Mouse (Mus musculus) gastrocnemius, adult 18-20 months (tissue): Measurements from ENCODE around the gene Rassf2. TPM values are rescaled to one million over a fixed set of nuclear protein-coding genes. Genes with fewer than 3 reads are reported as not detected.

Experiments used
- DNase-seq: peaks from one replicate; pipeline ENCODE4 v3.0.0; 2021; ENCODE audit warnings: low spot score
- long read RNA-seq, 2 experiments: library from polyadenylated mRNA; stranded (forward); transcript quantifications; one replicate each; pipeline ENCODE4 v2.0.0; 2021
- total RNA-seq, 2 experiments: library from RNA; stranded (reverse); gene quantifications; 2 replicates each; pipeline ENCODE4 v1.2.3; 2021

Rassf2 gene
- total RNA-seq: 1 to 10 TPM; 4.3 to 5.1 TPM
- long read RNA-seq, experiment 1, full-length matches to known transcripts: 2 of 5 reads
- long read RNA-seq, experiment 1, partial matches to known transcripts: 0 of 5 reads
- long read RNA-seq, experiment 1, other reads (novel, unspliced or antisense): 3 of 5 reads
- long read RNA-seq, experiment 2, partial matches to known transcripts: 0 of 3 reads
- long read RNA-seq, experiment 2, other reads (novel, unspliced or antisense): 3 of 3 reads

DNA sequence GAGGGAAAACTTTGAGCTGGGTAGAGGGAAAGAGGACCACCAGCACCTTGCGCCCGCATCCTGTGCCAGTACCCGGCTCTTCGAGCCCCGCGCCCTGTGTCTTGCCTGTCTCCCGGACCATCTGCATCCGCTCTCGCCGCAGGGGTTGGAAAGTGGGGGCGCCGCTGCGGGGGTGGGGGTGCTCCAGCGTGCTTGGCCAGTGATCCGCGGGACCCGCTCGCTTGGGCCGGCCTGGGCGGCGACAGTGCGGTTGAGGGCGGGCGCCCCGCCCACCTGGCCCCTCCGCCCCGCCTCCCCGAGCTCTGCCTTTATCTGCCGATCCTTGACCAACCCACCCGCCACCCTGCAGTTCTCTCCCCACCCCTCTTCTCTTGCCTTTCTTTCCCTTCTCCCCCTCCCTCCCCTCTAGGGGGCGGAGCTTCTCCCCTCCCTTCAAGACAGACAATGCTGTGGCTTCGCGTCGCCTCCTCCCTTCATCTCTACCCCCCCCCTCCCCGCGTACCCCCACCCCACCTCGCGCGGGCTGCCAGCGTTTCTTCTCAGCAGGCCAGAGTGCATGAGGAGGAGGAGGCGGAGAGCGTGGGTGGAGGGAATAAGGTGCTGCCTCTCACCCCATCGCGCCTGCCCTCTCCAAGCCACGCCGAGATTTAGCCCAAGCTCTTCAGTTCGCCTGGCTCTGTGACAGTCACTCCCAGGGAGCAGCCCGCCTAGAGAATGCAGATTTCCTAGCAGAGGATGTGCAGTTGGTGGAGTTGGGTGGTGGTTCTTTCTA is at the start of gene Rassf2:
Rassf2 (minus strand) TSS at position 613 of the 772 bp plus-strand sequence.
- peak; percentile 88 for DNase-seq

DNA sequence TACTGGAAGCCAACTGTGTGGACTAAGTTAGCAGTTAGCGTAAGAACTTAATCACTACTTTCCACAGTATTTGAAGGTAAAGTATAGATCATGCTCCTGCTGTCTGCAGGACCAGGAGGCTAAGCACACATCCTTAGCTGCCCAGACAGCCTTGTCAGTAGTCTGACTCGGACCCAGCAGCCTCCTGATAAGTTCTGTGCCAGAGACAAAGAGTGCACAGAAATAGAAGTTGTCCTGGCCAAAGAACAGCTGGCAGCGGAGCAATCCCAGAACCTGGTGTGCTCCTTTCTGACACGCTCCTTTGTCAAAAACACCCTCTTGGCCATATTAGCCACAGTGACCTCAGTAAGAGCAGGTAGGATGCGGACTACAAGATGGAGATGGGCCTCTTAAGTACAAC is 49.1 kb upstream of the Rassf2 start:
- no peak for DNase-seq

DNA sequence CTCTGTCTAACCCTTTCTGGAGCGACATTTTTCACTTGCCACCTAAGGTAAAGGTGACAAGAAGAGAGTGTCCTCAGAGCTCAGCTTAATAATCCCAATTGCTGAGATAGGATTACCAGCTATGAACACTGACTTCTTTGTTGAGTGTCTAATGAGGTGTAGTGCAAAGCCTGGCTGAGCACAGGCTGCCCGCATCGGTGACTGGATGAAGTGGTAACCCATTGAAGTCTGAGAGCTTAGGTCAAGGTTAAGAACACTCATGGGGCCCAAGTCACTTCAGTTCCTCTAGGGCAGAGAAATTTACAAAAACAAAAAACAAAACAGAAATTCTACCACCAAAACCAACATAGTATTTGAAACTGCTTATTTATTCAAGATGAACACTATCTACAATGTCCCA is 43.0 kb upstream of the Rassf2 start:
- no peak for DNase-seq

DNA sequence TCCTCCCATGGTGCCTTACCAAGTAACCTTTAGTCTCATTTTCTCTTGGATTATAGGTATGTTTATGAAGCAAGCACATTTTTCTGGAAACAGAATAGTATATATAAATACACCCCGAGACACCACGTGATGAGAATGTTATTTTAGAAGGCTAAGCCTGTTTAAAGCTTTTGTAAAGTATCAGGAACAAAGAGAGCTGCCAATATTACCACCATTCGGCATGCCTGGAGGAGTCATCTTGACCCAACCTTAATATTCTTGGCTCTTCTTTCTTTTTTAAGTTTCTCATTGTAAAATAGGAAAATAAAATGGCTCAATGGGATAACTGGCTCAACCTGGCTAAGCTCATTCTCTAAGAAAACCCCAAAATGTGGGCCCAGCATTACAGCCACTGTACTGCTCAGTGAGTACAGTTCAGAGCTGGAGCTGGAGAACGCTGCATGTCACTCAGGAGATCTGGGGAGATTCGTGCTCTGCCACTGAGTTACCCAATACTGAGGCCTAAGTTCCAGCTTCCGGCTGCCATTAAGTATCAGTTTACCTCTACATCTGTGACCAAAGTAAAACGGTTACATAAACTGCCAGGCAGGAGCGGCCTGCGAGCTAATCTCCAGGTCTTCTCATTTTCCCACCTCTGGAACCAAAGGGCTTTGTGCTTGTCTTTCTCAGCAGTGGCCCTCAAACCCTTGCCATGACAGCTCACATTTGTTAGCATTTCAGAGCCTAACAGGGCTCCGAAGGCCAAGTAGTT is 40.1 kb upstream of the Rassf2 start:
- peak; percentile 64 for DNase-seq

DNA sequence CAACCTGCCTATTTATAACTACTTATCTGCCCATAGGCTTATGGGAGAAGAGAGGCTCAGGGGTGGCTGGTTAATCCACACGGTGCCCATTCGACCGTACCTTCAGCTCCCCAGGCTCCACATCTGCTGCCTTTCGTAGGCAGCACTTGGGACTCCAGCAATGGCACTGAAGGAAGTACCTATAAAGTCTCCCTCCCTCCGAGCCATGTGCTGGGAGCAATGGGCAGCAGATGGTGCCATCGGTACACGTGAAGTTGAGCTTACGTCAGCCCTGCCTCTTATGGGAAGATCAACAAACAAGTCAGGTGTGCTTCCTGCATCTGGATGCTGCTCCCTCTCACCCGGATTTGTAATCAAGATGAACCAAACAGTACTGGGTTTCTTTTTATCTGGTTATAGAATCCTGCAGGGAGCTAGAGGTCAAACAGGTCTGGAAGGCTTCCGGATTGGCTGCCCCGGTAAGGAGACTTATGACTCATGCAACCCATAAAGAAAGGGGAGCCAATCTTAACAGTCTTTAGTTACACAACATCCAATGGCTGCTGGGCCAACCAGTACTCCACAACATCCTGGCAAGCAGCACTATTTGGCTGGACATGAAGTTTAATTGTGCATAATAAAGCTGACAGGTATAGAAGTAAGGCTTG is 34.2 kb upstream of the Rassf2 start:
- DNase-seq: no peak

DNA sequence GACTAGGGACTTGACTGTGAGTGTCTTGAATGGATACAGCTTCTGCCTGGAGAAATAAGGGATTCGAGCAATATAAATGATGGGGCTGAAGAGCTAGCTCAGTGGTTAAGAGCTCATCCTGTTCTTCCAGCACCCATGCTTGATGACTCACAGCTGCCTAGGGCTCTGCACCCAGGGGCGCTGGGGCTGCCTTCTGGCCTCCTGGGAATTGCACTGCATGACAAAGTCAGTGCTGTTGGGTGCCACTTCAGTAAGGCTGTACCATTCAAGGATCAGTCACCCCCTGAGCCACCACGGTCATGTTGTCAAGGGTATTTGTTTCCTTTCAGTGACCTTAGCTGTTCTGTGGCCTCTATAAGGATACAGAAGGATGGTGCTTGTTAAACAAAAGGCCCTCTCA is 33.7 kb upstream of the Rassf2 start:
- no peak for DNase-seq

DNA sequence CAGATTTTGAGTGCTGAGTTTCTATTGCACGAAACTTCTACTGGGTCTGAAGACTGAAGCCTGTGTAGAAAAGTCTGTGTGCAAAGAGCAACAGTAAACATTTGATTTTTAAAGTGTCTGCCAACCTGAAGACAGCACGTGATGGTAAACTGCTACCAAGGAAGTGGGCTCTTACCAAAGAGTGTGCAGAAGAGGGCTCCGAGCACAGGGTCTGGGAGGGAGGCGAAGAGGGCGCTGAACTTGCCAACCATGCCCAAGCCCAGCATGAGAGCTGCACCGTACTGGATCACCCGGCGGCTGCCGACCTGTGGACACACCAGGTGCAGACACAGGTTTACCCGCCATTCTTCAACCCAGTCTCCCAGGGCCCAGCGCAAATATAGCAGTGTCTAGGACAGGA is 31.8 kb upstream of the Rassf2 start:
- DNase-seq: no peak

DNA sequence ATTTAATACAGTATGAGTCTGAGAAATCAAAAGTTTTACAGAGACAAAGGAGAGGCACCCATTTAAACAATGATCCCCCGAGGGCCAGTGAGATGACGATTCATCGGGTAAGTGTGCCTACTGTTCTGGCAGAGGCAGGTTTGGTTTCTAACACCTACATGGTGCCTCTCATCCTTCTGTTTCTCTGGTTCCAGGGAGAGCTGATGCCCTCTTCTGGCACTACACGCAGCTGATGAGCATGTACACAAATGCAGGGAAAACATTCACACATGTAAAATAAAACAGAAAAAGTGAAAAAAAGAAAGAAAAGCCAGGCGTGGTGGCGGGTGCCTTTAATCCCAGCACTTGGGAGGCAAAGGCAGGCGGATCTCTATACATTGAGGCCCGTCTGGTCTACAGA is 29.9 kb upstream of the Rassf2 start:
- DNase-seq: no peak

DNA sequence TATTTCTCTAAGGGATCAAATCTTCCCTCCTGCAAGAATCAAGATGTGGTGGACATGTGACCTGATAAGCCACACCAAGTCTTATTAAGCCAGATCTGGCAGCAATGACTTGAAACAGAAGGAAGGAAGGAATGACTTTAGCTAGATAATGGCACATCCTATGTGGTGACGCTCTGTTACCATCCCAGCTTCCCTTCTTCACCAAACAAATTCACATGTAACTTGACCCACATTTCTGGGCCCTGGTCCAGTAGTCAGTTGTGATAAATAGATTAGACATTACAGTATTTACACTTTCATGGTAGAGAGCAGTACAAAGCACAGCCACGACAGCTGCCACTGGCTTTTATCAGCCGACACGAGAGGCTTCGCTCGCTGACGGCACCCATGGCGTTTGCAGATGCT is 25.3 kb upstream of the Rassf2 start:
- DNase-seq: no peak

DNA sequence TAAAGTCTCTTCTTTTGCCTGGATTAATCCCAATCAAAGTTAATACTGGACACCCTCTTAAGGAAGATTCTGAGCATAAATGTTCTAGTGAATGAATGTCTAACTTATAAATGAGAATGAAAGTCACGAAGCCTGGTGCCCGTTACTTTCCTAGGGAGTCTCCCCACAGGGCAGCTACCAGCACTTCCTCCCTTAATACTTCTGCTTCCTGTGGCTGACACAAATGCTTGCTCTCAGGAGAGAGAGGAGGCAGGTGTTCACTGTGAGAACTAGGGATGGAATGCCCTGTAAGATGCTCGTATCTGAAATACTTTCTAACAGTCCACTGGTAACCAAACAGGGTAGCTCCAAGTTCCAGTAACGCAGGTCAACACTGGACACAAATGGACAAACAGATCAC is 23.8 kb upstream of the Rassf2 start:
- DNase-seq: no peak

DNA sequence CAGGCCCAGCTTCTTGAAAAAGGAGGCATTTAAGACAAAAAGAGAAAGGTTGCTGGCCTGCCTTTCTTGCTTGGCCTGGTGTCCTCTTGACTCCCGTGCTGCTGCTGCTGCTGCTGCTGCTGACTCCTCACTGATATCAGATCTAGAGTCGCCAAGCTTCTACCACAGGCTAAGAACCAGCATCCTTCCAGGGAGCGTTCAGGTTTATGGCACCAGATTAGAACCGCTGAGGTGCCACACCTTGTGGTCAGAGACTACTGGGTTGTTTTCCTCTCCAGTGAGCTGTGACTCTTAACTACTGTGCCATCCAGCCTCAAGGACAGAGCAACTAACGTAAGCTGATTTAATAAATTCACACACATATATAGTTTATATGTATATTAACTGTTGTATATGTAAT is 21.7 kb upstream of the Rassf2 start:
- no peak for DNase-seq

DNA sequence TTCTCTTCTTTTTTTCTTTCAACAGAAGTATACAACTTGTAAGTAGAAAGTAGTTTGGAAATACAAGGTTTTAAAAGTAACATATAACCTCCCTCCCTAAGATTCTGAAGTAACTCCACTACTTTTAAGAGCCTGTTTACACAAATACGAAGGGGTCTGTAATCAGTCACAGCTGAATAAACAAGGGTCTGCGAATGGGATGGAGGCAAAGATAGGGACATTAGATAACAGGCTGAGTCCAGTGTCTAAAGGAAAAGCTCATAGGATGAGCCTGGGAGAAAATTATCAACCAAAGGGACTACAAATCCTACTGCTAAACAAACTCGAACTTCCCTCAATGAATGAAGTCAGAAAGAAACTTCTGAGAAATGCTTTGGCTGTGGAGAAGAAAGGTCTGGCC is 19.9 kb upstream of the Rassf2 start:
- no peak for DNase-seq

DNA sequence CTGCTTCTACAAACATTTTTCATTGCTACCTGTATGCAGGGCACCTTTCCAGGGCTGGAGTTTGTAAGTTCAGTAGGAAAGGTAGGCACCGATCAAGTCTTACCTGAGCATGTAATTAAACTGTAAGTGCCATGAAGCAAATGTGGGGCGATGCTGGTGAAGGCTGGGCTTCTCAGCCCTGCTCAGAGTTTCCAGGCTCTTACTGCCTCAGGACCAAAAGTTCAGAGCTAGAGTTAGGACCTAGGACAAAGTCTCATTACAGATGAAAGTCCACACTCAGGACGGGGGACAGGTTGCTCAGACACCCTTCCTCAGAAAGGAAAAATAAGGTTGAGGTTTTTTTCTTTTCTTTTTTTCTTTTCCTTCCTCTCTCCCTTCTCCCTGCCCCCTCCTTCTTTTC is 19.4 kb upstream of the Rassf2 start:
- no peak for DNase-seq

DNA sequence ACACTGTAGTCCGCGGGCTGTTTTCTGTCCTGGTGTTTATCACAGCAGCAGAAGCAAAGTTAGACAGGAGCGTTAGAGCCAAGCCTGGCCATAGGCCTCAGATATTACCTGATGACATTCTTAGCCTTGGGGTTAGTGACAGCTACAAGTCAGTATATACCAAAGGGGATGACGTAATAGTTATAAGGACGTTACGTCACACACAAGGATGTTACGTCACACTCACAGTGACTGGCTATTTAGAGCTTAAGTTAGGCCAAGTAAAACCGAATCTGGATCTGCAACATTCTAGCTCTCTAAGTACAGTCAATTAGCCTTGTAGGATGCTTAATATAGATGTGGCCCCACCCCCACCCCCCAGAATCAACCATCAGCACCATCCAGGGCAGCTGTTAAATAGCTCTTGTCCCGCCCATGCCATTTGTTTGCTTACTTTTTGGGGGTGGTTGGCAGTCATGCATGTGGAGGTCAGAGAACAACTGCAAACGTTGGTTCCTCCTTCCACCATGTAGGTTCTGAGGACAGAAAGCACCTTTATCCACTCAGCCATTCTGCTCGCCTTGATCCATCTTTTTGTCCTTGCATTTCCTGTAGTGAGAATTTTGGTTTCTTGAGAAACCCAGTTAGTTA is 18.2 kb upstream of the Rassf2 start:
- no peak for DNase-seq

DNA sequence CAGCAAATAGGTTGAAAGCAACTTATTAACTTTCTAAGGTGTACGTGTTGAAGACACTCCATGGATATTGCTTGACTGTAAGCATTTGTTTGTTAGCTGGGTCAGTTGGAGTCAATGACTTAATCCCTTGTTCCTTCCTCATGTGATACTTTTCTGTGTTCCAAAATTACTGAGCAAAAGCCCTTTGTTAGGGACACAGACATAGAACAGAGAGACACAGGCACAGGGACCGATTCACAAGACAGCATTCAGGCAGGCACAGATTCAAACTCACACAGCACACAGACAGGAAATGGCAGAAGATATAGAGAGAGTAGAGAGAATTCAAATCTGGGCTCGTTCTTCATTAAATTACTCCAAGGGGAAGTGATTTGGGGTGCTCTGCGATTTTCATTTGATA is 17.3 kb upstream of the Rassf2 start:
- no peak for DNase-seq

DNA sequence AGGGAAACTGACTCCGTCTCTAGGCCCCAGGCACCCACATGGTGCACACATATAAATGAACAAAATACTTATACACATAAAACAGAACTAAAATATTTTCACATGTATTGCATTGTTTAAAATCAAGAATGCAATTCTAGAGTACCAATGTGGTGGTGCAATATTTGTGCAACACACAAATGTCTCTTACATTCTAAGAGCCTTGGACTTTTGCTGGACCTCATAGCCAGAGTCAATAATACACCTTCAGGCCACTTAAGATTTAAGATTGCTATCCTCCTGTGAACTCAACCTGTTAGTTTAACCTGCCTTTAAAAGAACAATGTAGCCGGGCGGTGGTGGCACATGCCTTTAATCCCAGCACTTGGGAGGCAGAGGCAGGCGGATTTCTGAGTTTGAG is 16.6 kb upstream of the Rassf2 start:
- no peak for DNase-seq

DNA sequence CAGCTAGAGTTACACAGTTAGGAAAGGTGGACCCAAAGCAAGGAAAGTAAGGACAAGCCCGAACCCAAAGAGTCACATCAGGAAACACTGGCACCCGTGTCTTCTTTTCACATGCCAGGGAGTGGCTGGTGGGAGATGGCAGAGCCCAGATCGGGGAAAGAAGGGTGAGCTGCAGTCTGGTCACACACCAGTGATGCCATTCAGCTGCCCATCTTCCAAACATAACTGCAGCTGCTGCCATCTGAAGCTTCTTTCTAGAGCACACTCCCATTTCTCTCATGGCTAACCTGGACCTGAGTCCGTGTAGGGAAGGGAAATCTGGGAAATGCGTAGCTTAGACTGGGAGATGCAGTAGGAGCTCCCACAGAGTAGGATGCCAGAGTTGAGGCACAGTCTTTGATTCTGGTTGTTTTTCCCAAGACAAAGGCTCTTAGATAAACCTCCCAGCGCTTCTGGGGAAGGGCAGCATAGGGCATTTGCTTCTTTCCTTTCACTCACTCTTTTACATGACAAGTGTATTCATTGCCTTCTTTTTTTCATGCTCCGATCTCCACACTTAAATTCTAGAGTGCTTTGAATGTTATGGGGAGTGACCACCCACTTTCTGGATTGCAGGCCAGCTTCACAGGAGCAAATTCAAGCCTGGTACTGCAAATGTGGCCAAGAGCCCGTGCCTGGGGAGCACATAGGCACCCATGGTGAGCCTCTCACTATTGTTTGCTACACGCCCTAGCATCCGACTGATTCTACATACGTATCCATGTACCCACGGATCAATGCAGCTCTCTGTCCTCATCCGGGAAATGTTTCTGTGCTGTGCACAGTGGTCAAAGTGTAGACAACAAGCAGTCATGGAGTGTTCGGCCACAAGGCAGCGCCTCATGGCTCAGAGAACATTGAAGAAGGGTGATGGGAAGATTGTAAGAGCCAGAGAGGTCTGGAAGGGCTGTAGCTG is 14.5 kb upstream of the Rassf2 start:
- DNase-seq: no peak

DNA sequence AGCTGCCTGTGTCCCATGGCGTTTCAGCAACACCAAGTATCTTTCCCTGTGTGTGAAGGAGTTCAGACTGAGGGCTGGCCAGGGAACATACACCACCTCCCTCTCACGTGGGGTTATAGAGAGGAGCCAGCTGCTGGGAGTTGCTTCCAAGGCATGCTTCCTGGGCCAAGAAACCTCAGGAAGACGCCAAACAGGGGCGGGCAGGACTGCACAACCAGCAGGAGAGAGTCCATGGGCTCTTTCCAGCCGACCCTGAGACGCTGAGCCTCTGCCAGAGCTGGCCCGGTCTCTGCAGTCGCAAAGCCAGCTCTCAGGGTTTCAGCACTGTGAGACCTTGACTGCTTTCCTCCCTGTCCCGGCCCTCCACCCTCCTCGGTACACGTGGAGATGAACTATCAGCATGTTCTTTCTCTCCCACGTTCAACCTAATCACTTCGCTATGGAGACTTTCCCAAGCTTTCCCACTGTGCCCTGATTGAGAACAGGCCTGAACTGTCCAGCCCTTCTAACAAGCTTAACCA is 13.1 kb upstream of the Rassf2 start:
- peak; percentile 97 for DNase-seq

DNA sequence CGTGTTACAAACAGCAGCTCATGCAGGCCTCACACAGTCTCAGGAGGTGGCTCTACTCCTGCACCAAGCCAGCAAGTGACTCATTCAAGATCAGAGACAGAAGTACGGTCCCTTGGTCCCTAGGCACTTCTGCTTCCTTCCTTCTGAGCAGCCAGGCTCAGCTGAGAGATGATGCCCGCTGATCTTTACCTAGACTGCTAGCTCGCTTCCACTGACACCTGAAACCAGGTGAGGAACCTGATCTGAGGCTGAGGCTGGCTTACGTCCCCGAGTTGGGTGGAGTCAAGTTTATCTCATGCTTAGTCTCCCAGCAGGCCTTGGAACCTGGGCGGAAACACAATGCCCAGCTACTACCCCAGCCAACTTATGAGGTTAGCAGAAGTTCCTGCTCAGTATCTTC is 9.8 kb upstream of the Rassf2 start:
- no peak for DNase-seq

DNA sequence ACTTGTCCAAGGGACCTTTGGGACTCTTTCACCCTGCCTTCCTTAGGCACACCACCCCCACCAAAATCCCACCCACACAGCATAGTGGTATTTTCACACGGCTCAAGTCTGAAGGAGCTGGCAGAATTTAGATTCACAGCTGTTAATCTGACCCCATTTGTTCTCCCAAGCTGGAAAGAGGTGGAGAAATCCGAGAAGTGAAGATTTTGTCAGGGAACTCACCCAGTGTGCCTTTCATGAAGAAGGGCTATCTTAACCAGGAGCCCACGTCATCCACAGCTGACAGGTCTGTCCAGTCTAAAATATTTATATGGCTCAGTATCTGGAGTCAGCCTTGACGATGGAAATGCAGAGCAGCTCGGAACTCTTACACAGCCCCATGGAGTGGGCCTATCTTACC is 6.3 kb upstream of the Rassf2 start:
- no peak for DNase-seq
